Mouse (Mus musculus) heart, postnatal 0 days (tissue): ENCODE results near the gene Olfr356.

Source experiments
- CTCF ChIP-seq: IDR thresholded peaks from 2 replicates; pipeline ENCODE4 v1.5.1; 2016; ENCODE audit warnings: antibody characterized with exemption, control low read depth, low read depth
- EP300 ChIP-seq: IDR thresholded peaks from 2 replicates; pipeline ENCODE4 v1.6.1; 2016; ENCODE audit warnings: antibody characterized with exemption, low read depth

DNA sequence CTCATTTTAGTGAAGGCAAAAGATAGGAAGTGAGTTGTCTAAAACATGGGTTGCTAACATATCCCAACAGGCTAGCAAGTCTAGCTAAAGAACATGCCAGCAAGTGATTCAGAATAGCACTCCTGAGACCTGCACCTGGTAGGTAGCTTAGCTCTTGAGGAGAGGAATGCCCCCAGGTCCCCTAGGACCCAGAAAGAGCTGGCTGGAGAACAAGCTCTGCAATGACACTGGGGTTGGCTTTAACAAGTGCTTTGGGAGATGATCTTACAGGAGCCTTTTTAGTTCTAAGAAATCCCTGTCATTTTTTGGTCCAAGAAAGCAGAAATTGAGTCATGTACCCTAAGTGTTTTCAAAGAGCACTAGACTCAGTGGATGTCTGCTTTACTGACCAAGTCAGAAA, 31.5 kb upstream of the Olfr356 start, which contains the start of gene Olfr354:
- TF ChIP-seq CTCF, result no peak
- TF ChIP-seq EP300, result no peak
